Mouse (Mus musculus) spleen, adult 18-20 months (tissue): ENCODE data around the gene Pcbp4.

Experiments
- DNase-seq, 2 experiments: peaks; one replicate each; pipeline ENCODE4 v3.0.0; 2022; ENCODE audit warnings: mixed read lengths in 2 of 2

Pcbp4 gene

GRCm38 (mm10) chr9:106447348-106447747 is 5.7 kb upstream of the Pcbp4 start, which contains the start of the genes Abhd14b and Abhd14a:
TSS of gene Abhd14b (plus strand) at chr9:106447459.
TSS of gene Abhd14a (minus strand) at chr9:106447678.
- peak; percentile 82 to 85 for DNase-seq

- no peak for DNase-seq
Measured at GRCm38 (mm10) chr9:106447951-106448350, 5.1 kb upstream of the Pcbp4 start.

- DNase-seq, result peak; percentile 48 to 66
Measured at GRCm38 (mm10) chr9:106448498-106449031, 4.5 kb upstream of the Pcbp4 start.

- DNase-seq, result no peak
Measured at GRCm38 (mm10) chr9:106449947-106450346, 3.1 kb upstream of the Pcbp4 start.

- DNase-seq, result no peak
Measured at GRCm38 (mm10) chr9:106450661-106451060, 2.4 kb upstream of the Pcbp4 start.

GRCm38 (mm10) chr9:106451298-106451697 is 1.8 kb upstream of the Pcbp4 start:
- DNase-seq, result no peak

- DNase-seq, result no peak
Measured at GRCm38 (mm10) chr9:106451899-106452298, 1.2 kb upstream of the Pcbp4 start.

GRCm38 (mm10) chr9:106452351-106452750 is 740 bp upstream of the Pcbp4 start:
- DNase-seq, result no peak

- no peak for DNase-seq
Measured at GRCm38 (mm10) chr9:106452821-106453220, 270 bp upstream of the Pcbp4 start.

GRCm38 (mm10) chr9:106454071-106454761 is 1.1 kb downstream of the Pcbp4 start:
- DNase-seq, result no peak

GRCm38 (mm10) chr9:106454888-106455681 is 2.0 kb downstream of the Pcbp4 start:
- no peak for DNase-seq

GRCm38 (mm10) chr9:106456325-106457162 is 3.5 kb downstream of the Pcbp4 start:
- DNase-seq, result no peak

GRCm38 (mm10) chr9:106457163-106457559 is 4.1 kb downstream of the Pcbp4 start:
- no peak for DNase-seq

- no peak for DNase-seq
Measured at GRCm38 (mm10) chr9:106457920-106458319, 4.8 kb downstream of the Pcbp4 start.

- DNase-seq, result no peak
Measured at GRCm38 (mm10) chr9:106459946-106460345, 6.9 kb downstream of the Pcbp4 start.

GRCm38 (mm10) chr9:106460401-106461025 is 7.4 kb downstream of the Pcbp4 start:
- no peak for DNase-seq

- DNase-seq, result no peak
Measured at GRCm38 (mm10) chr9:106461026-106461415, 7.9 kb downstream of the Pcbp4 start.

- no peak for DNase-seq
Measured at GRCm38 (mm10) chr9:106461641-106462429, 8.7 kb downstream of the Pcbp4 start.

- DNase-seq, result no peak
Measured at GRCm38 (mm10) chr9:106462430-106462800, 9.3 kb downstream of the Pcbp4 start.

GRCm38 (mm10) chr9:106463122-106464063 is 10.3 kb downstream of the Pcbp4 start:
- no peak for DNase-seq
